Mouse (Mus musculus) limb, embryonic 14.5 days (tissue): ENCODE results near the gene Slc35e1. TPM values are rescaled to one million over a fixed set of nuclear protein-coding genes. Genes with fewer than 3 reads are reported as not detected.

Source experiments
- ATAC-seq: fragments of 200-750 bp; cut with Nextera tagmentation; 2 replicates; pipeline ENCODE4 v1.8.0; 2017; ENCODE audit warnings: low read depth, moderate number of reproducible peaks, moderate TSS enrichment; ENCODE audit not compliant: low FRiP score
- DNase-seq: peaks from one replicate; pipeline ENCODE4 v3.0.0-alpha.2; 2015; ENCODE audit warnings: low spot score
- H3K27ac ChIP-seq: fragments of 300-500 bp; sonication (generic); replicated peaks from 2 replicates; pipeline ENCODE4 v1.5.1; 2014; ENCODE audit warnings: low read depth, mild to moderate bottlenecking, low read length, moderate library complexity, mixed read lengths
- H3K27me3 ChIP-seq: fragments of 300-500 bp; sonication (generic); 2 replicates; pipeline ENCODE4 v1.6.1; 2014; ENCODE audit warnings: low read length, mixed read lengths; ENCODE audit not compliant: control insufficient read depth, insufficient read depth
- H3K36me3 ChIP-seq: fragments of 300-500 bp; sonication (generic); 2 replicates; pipeline ENCODE4 v1.6.1; 2014; ENCODE audit warnings: mild to moderate bottlenecking, low read length, moderate library complexity, mixed read lengths; ENCODE audit not compliant: control insufficient read depth, insufficient read depth
- H3K4me1 ChIP-seq: fragments of 300-500 bp; sonication (generic); 2 replicates; pipeline ENCODE4 v1.6.1; 2014; ENCODE audit warnings: antibody characterized with exemption, low read length, mixed read lengths; ENCODE audit not compliant: control insufficient read depth, insufficient read depth
- H3K4me2 ChIP-seq: fragments of 300-500 bp; sonication (generic); replicated peaks from 2 replicates; pipeline ENCODE4 v1.6.1; 2014; ENCODE audit warnings: low read depth, mild to moderate bottlenecking, low read length, moderate library complexity; ENCODE audit not compliant: severe bottlenecking
- H3K4me3 ChIP-seq: fragments of 300-500 bp; sonication (generic); replicated peaks from 2 replicates; pipeline ENCODE4 v1.5.1; 2014; ENCODE audit warnings: low read length
- H3K9ac ChIP-seq: fragments of 300-500 bp; sonication (generic); 2 replicates; pipeline ENCODE4 v1.6.1; 2014; ENCODE audit warnings: mild to moderate bottlenecking, low read depth, low read length, moderate library complexity; ENCODE audit not compliant: severe bottlenecking
- H3K9me3 ChIP-seq: fragments of 300-500 bp; sonication (generic); 2 replicates; pipeline ENCODE4 v1.6.1; 2016; ENCODE audit warnings: low read length; ENCODE audit not compliant: control insufficient read depth
- POLR2A ChIP-seq: fragments of 200-500 bp; IDR thresholded peaks from 2 replicates; pipeline ENCODE4 v1.8.0; 2012; ENCODE audit warnings: inconsistent platforms, mild to moderate bottlenecking, moderate library complexity, borderline replicate concordance; ENCODE audit not compliant: insufficient read depth, insufficient read length; ENCODE audit errors: extremely low read depth
- WGBS: fragments of 180-500 bp; shearing (Covaris S2); extraction: QIAGEN DNeasy Blood & Tissue Kit; methylation state at CpG from one replicate; pipeline ENCODE4 v1.1.7; 2014; 5-methylcytosine and 5-hydroxymethylcytosine counted together
- polyA plus RNA-seq, 2 experiments: library from polyadenylated mRNA; depleted of rRNA in 1 of 2; stranded (reverse) in 1 of 2; unstranded in 1 of 2; fragments of >200 nt; fragmentation: Nextera tagmentation in 1 of 2; extraction: Ambion mirVana in 1 of 2; gene quantifications; 2 replicates each; pipeline versions ENCODE4 v1.2.1 to v1.2.3; 2012 to 2014

Slc35e1 gene
- polyA plus RNA-seq, 2 experiments, result 16.3 to 46.5 TPM

- no peak for ATAC-seq
- Histone ChIP-seq H3K27me3 (no peaks in the 10 kb centered on the region), H3K4me1 (no peaks in the 10 kb centered on the region), H3K9ac (no peak overlapping the region), H3K36me3 (peaks cover 6% of the 10 kb centered on the region; the same call in 1 of the 2 replicates), H3K27ac (no peak overlapping the region), H3K4me2 (no peak overlapping the region), H3K4me3 (no peak overlapping the region), H3K9me3 (no peaks in the 10 kb centered on the region)
- TF ChIP-seq POLR2A, result no peak
- WGBS, result 76% methylated on average over 7 of the region's 7 CpGs
- no peak for DNase-seq
Measured at GRCm38 (mm10) chr8:72517421-72517988, 25.1 kb upstream of the Slc35e1 start.

GRCm38 (mm10) chr8:72513158-72513557 is 20.7 kb upstream of the Slc35e1 start:
- no peak overlapping the region for H3K27ac ChIP-seq
- no peak for DNase-seq
- no peak overlapping the region for H3K4me3 ChIP-seq
- H3K27me3 ChIP-seq, result no peaks in the 10 kb centered on the region
- H3K4me2 ChIP-seq, result no peak overlapping the region
- ATAC-seq, result no peak
- H3K9ac ChIP-seq, result no peak overlapping the region
- WGBS, result 92% methylated on average over 1 of the region's 1 CpGs
- no peaks in the 10 kb centered on the region for H3K9me3 ChIP-seq
- H3K4me1 ChIP-seq, result no peaks in the 10 kb centered on the region
- TF ChIP-seq POLR2A, result no peak
- H3K36me3 ChIP-seq, result no peaks in the 10 kb centered on the region

- Histone ChIP-seq H3K27me3 (no peaks in the 10 kb centered on the region), H3K9ac (no peak overlapping the region), H3K9me3 (no peaks in the 10 kb centered on the region), H3K27ac (no peak overlapping the region), H3K4me2 (no peak overlapping the region), H3K4me3 (no peak overlapping the region), H3K4me1 (no peaks in the 10 kb centered on the region), H3K36me3 (no peaks in the 10 kb centered on the region)
- WGBS, result 78% methylated on average over 1 of the region's 1 CpGs
- TF ChIP-seq POLR2A, result no peak
- ATAC-seq (no peak), DNase-seq (no peak)
Measured at GRCm38 (mm10) chr8:72512648-72513047, 20.2 kb upstream of the Slc35e1 start.

GRCm38 (mm10) chr8:72507505-72507904 is 15.1 kb upstream of the Slc35e1 start:
- no peak for TF ChIP-seq POLR2A
- 0 out of 2 replicates have a peak, but pooled peaks cover 11% of the 10 kb centered on the region for H3K36me3 ChIP-seq
- no peak for DNase-seq
- no peaks in the 10 kb centered on the region for H3K9me3 ChIP-seq
- H3K4me2 ChIP-seq, result no peak overlapping the region
- H3K9ac ChIP-seq, result no peak overlapping the region
- WGBS, result 65% methylated on average over 1 of the region's 1 CpGs
- H3K4me1 ChIP-seq, result no peaks in the 10 kb centered on the region
- no peak for ATAC-seq
- no peak overlapping the region for H3K27ac ChIP-seq
- H3K27me3 ChIP-seq, result no peaks in the 10 kb centered on the region
- no peak overlapping the region for H3K4me3 ChIP-seq

- TF ChIP-seq POLR2A, result no peak
- no peak overlapping the region for H3K4me3 ChIP-seq
- H3K27ac ChIP-seq, result no peak overlapping the region
- no peak overlapping the region for H3K9ac ChIP-seq
- no peaks in the 10 kb centered on the region for H3K27me3 ChIP-seq
- DNase-seq (no peak), ATAC-seq (no peak)
- H3K4me1 ChIP-seq, result no peaks in the 10 kb centered on the region
- H3K4me2 ChIP-seq, result no peak overlapping the region
- no peaks in the 10 kb centered on the region for H3K9me3 ChIP-seq
- H3K36me3 ChIP-seq, result peaks cover 11% of the 10 kb centered on the region; the same call in 1 of the 2 replicates
Measured at GRCm38 (mm10) chr8:72504637-72505314, 12.4 kb upstream of the Slc35e1 start.
